In the genomic region with DNA sequence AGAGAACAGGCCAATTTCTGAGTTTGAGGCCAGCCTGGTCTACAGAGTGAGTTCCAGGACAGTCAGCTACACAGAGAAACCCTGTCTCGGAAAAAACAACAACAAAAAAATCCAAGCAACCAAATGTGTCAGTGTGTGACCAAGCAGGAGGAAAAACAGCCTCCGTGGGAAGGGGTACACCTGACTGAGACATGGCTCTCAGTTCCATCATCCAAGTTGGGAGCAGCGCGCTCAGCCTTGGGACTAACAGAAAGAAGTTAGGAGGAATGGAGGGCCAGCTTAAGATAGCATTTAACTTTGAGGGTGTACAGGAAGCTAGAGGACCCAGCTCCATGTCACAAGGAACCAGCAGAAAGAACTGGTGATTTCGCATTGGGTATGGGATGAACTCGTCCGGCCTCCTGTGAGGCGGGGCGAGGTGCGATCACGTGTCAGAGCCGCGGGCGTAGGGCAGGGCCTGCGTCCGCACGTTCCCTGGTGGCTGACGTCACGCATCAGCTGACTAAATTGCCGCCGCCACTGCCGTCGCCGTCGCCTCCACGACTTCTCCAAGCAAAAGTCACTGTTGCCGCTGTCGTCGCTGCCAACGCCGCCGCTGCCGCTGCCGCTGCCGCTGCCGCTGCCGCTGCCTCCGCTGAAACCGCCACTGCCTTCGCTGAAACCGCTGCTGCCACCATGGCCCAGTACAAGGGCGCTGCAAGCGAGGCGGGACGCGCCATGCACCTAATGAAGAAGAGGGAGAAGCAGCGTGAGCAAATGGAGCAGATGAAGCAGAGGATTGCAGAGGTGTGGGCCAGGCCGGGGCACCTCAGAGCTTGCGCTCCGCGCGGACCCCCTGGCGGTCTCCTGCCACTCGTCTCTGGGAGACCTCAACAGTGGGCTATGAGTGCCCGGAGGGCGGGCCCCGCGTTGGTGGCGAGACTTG, we compare ENCODE assay signal across 8 mouse cellular contexts. TPM values are rescaled to one million over a fixed set of nuclear protein-coding genes. Genes with fewer than 3 reads are reported as not detected.
DNase-seq lines count a peak whose midpoint lies in the region; ATAC-seq and TF ChIP-seq lines count a peak whose summit lies in the region.

A gene (plus strand): TSS at position 494 of the 925 bp plus-strand sequence.

- no peak for TF ChIP-seq EP300 in heart, adult 2 months (IDR thresholded peaks at IDR 0.05; ENCODE audit: insufficient read depth, low read depth, low read length)

- intact Hi-C loops in heart, adult 2 months (cut with DNase I): loop anchor here (5.0 kb wide), 1 partner anchor 54 kb away; no protein-coding TSS in a partner anchor

- peak within 1 kb of the TSS; percentile 66 for H3K4me2 ChIP-seq in embryonic facial prominence, embryonic 14.5 days (ENCODE audit: low read depth, low read length)
- peak within 1 kb of the TSS; percentile 71 for H3K4me2 ChIP-seq in limb, embryonic 13.5 days (replicated peaks)
- H3K4me2 ChIP-seq in midbrain, embryonic 15.5 days: peak within 1 kb of the TSS; percentile 73

- no peaks in the 10 kb centered on the region for H3K27me3 ChIP-seq in embryonic facial prominence, embryonic 14.5 days (replicated peaks; ENCODE audit: control insufficient read depth, insufficient read depth, low read length)
- no peaks in the 10 kb centered on the region for H3K27me3 ChIP-seq in heart, adult 2 months (ENCODE audit: control insufficient read depth, insufficient read depth, low read length)
- no peaks in the 10 kb centered on the region; the same call in 1 of the 2 replicates for H3K27me3 ChIP-seq in limb, embryonic 13.5 days
- H3K27me3 ChIP-seq in midbrain, embryonic 15.5 days (replicated peaks): no peaks in the 10 kb centered on the region

- TF ChIP-seq POLR2A in bone marrow, adult 2 months (IDR thresholded peaks at IDR 0.05; ENCODE audit: borderline replicate concordance, control insufficient read depth, low read depth, low read length): peak; percentile 56; the same call in 1 of the 2 replicates
- TF ChIP-seq POLR2A in heart, adult 2 months (IDR thresholded peaks at IDR 0.05; ENCODE audit: insufficient read depth, low read depth, low read length): peak; percentile 62

- ATAC-seq in embryonic facial prominence, embryonic 14.5 days (ENCODE audit: low read depth): peak; percentile 96
- ATAC-seq in limb, embryonic 13.5 days (ENCODE audit: low FRiP score, low read depth): peak; percentile 97
- peak; percentile 97 for ATAC-seq in midbrain, embryonic 15.5 days (replicated peaks)

- DNase-seq in A20 (ENCODE audit: low read depth, low spot score): peak; percentile 87
- peak; percentile 94 for DNase-seq in embryonic facial prominence, embryonic 14.5 days (ENCODE audit: low spot score)
- peak; percentile 87 to 92 for DNase-seq in heart, adult 2 months
- DNase-seq in kidney, adult 8-10 months: peak; percentile 87 to 89
- DNase-seq in spleen, adult 18-20 months: peak; percentile 78 to 81

- peaks cover 32% of the 10 kb centered on the region for H3K36me3 ChIP-seq in embryonic facial prominence, embryonic 14.5 days (ENCODE audit: control insufficient read depth, insufficient read depth, low read length)
- H3K36me3 ChIP-seq in heart, adult 2 months (ENCODE audit: control insufficient read depth, insufficient read depth, low read length): no peaks in the 10 kb centered on the region
- peaks cover 41% of the 10 kb centered on the region for H3K36me3 ChIP-seq in limb, embryonic 13.5 days
- H3K36me3 ChIP-seq in midbrain, embryonic 15.5 days (replicated peaks): peaks cover 3% of the 10 kb centered on the region; the same call in 1 of the 2 replicates

- H3K4me1 ChIP-seq in bone marrow, adult 2 months (ENCODE audit: control insufficient read depth, insufficient read depth, low read length): no peaks in the 10 kb centered on the region
- no peaks in the 10 kb centered on the region for H3K4me1 ChIP-seq in embryonic facial prominence, embryonic 14.5 days (ENCODE audit: control insufficient read depth, insufficient read depth, low read length)
- H3K4me1 ChIP-seq in heart, adult 2 months (ENCODE audit: control insufficient read depth, insufficient read depth, low read length): no peaks in the 10 kb centered on the region; the same call in 1 of the 2 replicates
- 0 out of 2 replicates have a peak, but pooled peaks cover 4% of the 10 kb centered on the region for H3K4me1 ChIP-seq in limb, embryonic 13.5 days
- H3K4me1 ChIP-seq in midbrain, embryonic 15.5 days: peaks cover 31% of the 10 kb centered on the region

- no peak for TF ChIP-seq CTCF in bone marrow, adult 2 months (IDR thresholded peaks at IDR 0.05; ENCODE audit: control insufficient read depth, insufficient read depth, low read length)
- TF ChIP-seq CTCF in heart, adult 2 months (IDR thresholded peaks at IDR 0.05): no peak

- H3K9me3 ChIP-seq in embryonic facial prominence, embryonic 14.5 days (ENCODE audit: control insufficient read depth, low read length): no peaks in the 10 kb centered on the region
- no peaks in the 10 kb centered on the region for H3K9me3 ChIP-seq in limb, embryonic 13.5 days
- no peaks in the 10 kb centered on the region for H3K9me3 ChIP-seq in midbrain, embryonic 15.5 days

- 14% methylated on average over 53 of the region's 59 CpGs for WGBS in bone marrow, adult 2 months
- WGBS in embryonic facial prominence, embryonic 14.5 days: 28% methylated on average over 35 of the region's 59 CpGs
- WGBS in heart, adult 2 months: 21% methylated on average over 59 of the region's 59 CpGs
- 18% methylated on average over 58 of the region's 59 CpGs for WGBS in limb, embryonic 13.5 days
- 17% methylated on average over 57 of the region's 59 CpGs for WGBS in midbrain, embryonic 15.5 days

- H3K4me3 ChIP-seq in bone marrow, adult 2 months (replicated peaks; ENCODE audit: control insufficient read depth, low read depth, low read length): peak within 1 kb of the TSS; percentile 89
- peak within 1 kb of the TSS; percentile 62 for H3K4me3 ChIP-seq in embryonic facial prominence, embryonic 14.5 days (ENCODE audit: low read depth, low read length)
- peak within 1 kb of the TSS; percentile 55 for H3K4me3 ChIP-seq in heart, adult 2 months
- peak within 1 kb of the TSS; percentile 63 for H3K4me3 ChIP-seq in limb, embryonic 13.5 days
- peak within 1 kb of the TSS; percentile 62 for H3K4me3 ChIP-seq in midbrain, embryonic 15.5 days

- no peaks in the 10 kb centered on the region for H3K79me2 ChIP-seq in heart, adult 2 months (replicated peaks; ENCODE audit: control insufficient read depth, insufficient read depth, low read length)

- H3K27ac ChIP-seq in bone marrow, adult 2 months (ENCODE audit: control insufficient read depth, insufficient read depth, low read depth, low read length, poor library complexity): peak within 1 kb of the TSS; percentile 90
- peak within 1 kb of the TSS; percentile 81 for H3K27ac ChIP-seq in embryonic facial prominence, embryonic 14.5 days (replicated peaks; ENCODE audit: low read depth, low read length)
- H3K27ac ChIP-seq in heart, adult 2 months: peak within 1 kb of the TSS; percentile 70
- H3K27ac ChIP-seq in limb, embryonic 13.5 days: peak within 1 kb of the TSS; percentile 61; the same call in 1 of the 2 replicates
- peak within 1 kb of the TSS; percentile 93 for H3K27ac ChIP-seq in midbrain, embryonic 15.5 days

- H3K9ac ChIP-seq in embryonic facial prominence, embryonic 14.5 days (ENCODE audit: low read depth, low read length): peak within 1 kb of the TSS; percentile 83
- H3K9ac ChIP-seq in heart, adult 2 months (ENCODE audit: low read depth, low read length): peak within 1 kb of the TSS; percentile 97
- H3K9ac ChIP-seq in limb, embryonic 13.5 days: peak within 1 kb of the TSS; percentile 79
- H3K9ac ChIP-seq in midbrain, embryonic 15.5 days: peak within 1 kb of the TSS; percentile 73

RNA-seq across cellular contexts. Expression of the gene that starts here (rescaled TPM):
- polyA plus RNA-seq in bone marrow, adult 2 months (2011; ENCODE audit: insufficient read depth, insufficient read length, low replicate concordance, missing spikeins): 38.8 and 61.0 TPM in 2 replicates
- 45.6 and 47.9 TPM in 2 replicates for polyA plus RNA-seq in embryonic facial prominence, embryonic 14.5 days (2014; fragmentation: Nextera tagmentation; extraction: Ambion mirVana)
- total RNA-seq in heart, adult 2 months (2021): 10 to 100 TPM; 24.6 to 24.9 TPM
- polyA plus RNA-seq in heart, adult 2 months (2012; rRNA removed): 7.1 and 10.2 TPM in 2 replicates
- 73.5 and 76.5 TPM in 2 replicates for polyA plus RNA-seq in limb, embryonic 13.5 days (2015; fragmentation: Nextera tagmentation; extraction: Ambion mirVana)
- polyA plus RNA-seq in midbrain, embryonic 15.5 days (2015; fragmentation: Nextera tagmentation; extraction: Ambion mirVana): 59.9 and 62.2 TPM in 2 replicates

Comparison
In these comparisons a context has a peak if more than half of its experiments do, and no peak if none do; other contexts are left out.
1. Peak in every context shown above with its lines: DNase-seq, ATAC-seq, H3K4me3 ChIP-seq and H3K27ac ChIP-seq.